Mouse (Mus musculus): ENCODE results near the gene Lamc2. TPM values are rescaled to one million over a fixed set of nuclear protein-coding genes. Genes with fewer than 3 reads are reported as not detected.

Lamc2 gene
- total and polyA plus RNA-seq, 3 experiments, result 0.03 to 0.04 TPM; not detected in 1

DNA sequence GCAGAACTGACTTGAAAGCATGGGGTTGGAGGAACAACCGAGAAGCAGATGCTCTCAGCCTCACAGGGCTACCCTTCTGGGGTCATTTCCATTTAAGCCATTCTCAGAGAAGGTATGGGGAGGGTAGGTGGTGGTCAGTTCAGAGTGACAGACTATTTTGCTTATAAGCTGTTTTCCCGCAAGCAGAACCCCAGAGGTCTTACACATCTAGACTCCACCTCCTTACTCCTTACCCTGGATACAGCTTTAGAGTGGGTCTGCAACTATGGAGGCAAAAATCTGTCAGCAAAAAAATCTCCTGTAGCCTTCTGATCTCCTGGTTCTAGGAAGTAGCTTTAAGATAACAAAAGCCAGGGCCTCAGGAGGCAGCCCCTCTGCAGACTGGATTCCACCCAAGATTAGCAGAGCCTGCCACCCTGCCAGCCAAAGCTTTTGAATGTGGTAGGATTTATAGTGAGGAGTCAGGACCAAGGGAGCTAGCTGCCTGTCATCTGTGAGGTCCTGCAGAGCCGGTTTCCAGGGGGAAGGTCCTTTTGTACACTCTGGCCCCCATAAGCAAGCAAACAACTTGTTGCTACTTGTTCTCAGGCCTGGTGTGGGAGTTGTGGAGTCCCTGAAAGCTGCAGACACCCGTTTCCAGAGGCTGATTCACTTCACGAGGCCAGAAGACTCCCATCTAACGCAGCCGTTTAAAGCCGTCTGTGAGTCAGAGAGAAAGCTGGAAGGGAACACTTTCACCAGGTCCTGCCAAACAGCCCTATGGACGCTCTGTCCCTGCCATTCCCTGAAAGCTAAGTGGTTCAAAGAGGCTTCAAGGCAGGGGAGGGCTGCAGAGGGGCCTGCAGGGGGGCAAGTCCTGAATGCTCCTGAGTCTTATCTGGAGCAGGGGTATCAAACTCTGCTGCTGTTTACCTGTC, 52.1 kb downstream of the Lamc2 start:
- Histone ChIP-seq H3K27ac (ENCODE audit: control insufficient read depth, low read depth, low read length) (no peak overlapping the region), H3K9ac (ENCODE audit: control insufficient read depth, low read depth, low read length, poor library complexity, severe bottlenecking) (no peak overlapping the region), H3K36me3 (ENCODE audit: control insufficient read depth in 1 of 2, insufficient read depth in 2 of 2, low read length in 2 of 2) (peaks cover 0 to 6% of the 10 kb centered on the region in 2 experiments; a peak in 2 of 4 replicates), H3K4me1 (ENCODE audit: control insufficient read depth in 1 of 2, insufficient read depth in 2 of 2, low read length in 2 of 2) (peaks cover 0 to 9% of the 10 kb centered on the region in 2 experiments; a peak in 2 of 4 replicates), H3K27me3 (ENCODE audit: control insufficient read depth in 1 of 2, insufficient read depth in 2 of 2, low read length in 2 of 2) (no peaks in the 10 kb centered on the region), H3K9me3 (replicated peaks; ENCODE audit: insufficient read depth, low read length) (no peaks in the 10 kb centered on the region), H3K79me2 (ENCODE audit: control insufficient read depth, insufficient read depth, low read length, poor library complexity) (no peaks in the 10 kb centered on the region), H3K4me3 (ENCODE audit: control insufficient read depth in 1 of 2, insufficient read depth in 1 of 2, low read depth in 2 of 2, low read length in 2 of 2) (no peak overlapping the region)
- DNase-seq (ENCODE audit: low read depth, low spot score), result no peak
- TF ChIP-seq EP300 (IDR thresholded peaks at IDR 0.05; ENCODE audit: low read depth in 1 of 2, low read length in 2 of 2) (no peak), SMC3 (IDR thresholded peaks at IDR 0.05; ENCODE audit: low read depth, low read length) (no peak), POLR2AphosphoS2 (IDR thresholded peaks at IDR 0.05; ENCODE audit: low read length) (no peak), USF1 (IDR thresholded peaks at IDR 0.05; ENCODE audit: low read depth, low read length) (no peak), TCF12 (IDR thresholded peaks at IDR 0.05; ENCODE audit: low read depth, low read length) (no peak), TAL1 (IDR thresholded peaks at IDR 0.05; ENCODE audit: low read length) (no peak), MEF2A (IDR thresholded peaks at IDR 0.05; ENCODE audit: extremely low read depth, insufficient replicate concordance, low read depth, low read length, poor library complexity, severe bottlenecking) (no peak), MAFK (IDR thresholded peaks at IDR 0.05; ENCODE audit: borderline replicate concordance, low read depth, low read length) (no peak), ZC3H11A (IDR thresholded peaks at IDR 0.05; ENCODE audit: low read depth, low read length) (no peak), RAD21 (IDR thresholded peaks at IDR 0.05; ENCODE audit: low read depth, low read length) (no peak), UBTF (IDR thresholded peaks at IDR 0.05; ENCODE audit: borderline replicate concordance, insufficient read depth, low read depth, low read length) (no peak), MYC (IDR thresholded peaks at IDR 0.05; ENCODE audit: low read depth, low read length) (no peak), POLR2A (IDR thresholded peaks at IDR 0.05; ENCODE audit: control insufficient read depth in 1 of 2, insufficient read depth in 1 of 2, low read depth in 1 of 2, low read length in 2 of 2, poor library complexity in 1 of 2) (no peak), POLR2AphosphoS5 (IDR thresholded peaks at IDR 0.05; ENCODE audit: borderline replicate concordance, low read depth, low read length) (no peak), MAZ (IDR thresholded peaks at IDR 0.05; ENCODE audit: low read depth, low read length) (no peak), CTCF (IDR thresholded peaks at IDR 0.05 in 2 of 3, conservative IDR thresholded peaks at IDR 0.05 in 1 of 3; ENCODE audit: control insufficient read depth in 1 of 3, insufficient read depth in 1 of 3, low read depth in 2 of 3, low read length in 3 of 3, poor library complexity in 1 of 3, severe bottlenecking in 1 of 3) (no peak), NELFE (IDR thresholded peaks at IDR 0.05; ENCODE audit: low read depth, low read length) (no peak), SIN3A (IDR thresholded peaks at IDR 0.05; ENCODE audit: low read length) (no peak), USF2 (IDR thresholded peaks at IDR 0.05; ENCODE audit: borderline replicate concordance in 1 of 2, insufficient read depth in 1 of 2, low read depth in 1 of 2, low read length in 2 of 2) (no peak)

Measured in MEL (cell line).